In genomic region chr9:42320616-42321015, GRCm38 (mm10) we compare ENCODE assay signal across 28 mouse cellular contexts. TPM values are rescaled to one million over a fixed set of nuclear protein-coding genes. Genes with fewer than 3 reads are reported as not detected.
DNase-seq lines count a peak whose midpoint lies in the region; ATAC-seq and TF ChIP-seq lines count a peak whose summit lies in the region.
"Had no signal": no experiment of that assay in that cellular context is flagged by ENCODE, and none has a peak within 500 bp of the region (broad histone marks: within the 10 kb centered on the region; RNA-seq: fewer than 3 reads in every experiment).

No protein-coding gene starts in this region.

- no peak for DNase-seq in hindbrain, postnatal 0 days (ENCODE audit: low spot score)
- no peak for DNase-seq in liver, postnatal 0 days
- DNase-seq in ES-CJ7 (ENCODE audit: low read depth, low spot score) = peak; percentile 34
- no peak for DNase-seq in cerebellum, postnatal 4 days (ENCODE audit: low spot score in 2 of 2)
- DNase-seq: adrenal gland, adult 2 months; B cell, adult 2 months; cerebellum, adult 18-20 months; cerebellum, postnatal 25 days; gastrocnemius, postnatal 14 days; heart, adult 18-20 months; kidney, adult 8-10 months; kidney, postnatal 10 days; layer of hippocampus, postnatal 36 days; lung, adult 18-20 months; right cerebral cortex, adult 18-20 months; right cerebral cortex, postnatal 4 days; thymus, adult 2 months; thymus, postnatal 4 days had no signal

- ATAC-seq in hindbrain, postnatal 0 days = no peak
- ATAC-seq in hindbrain, embryonic 13.5 days (ENCODE audit: low FRiP score) = no peak
- ATAC-seq in liver, postnatal 0 days = no peak
- ATAC-seq in liver, embryonic 12.5 days = no peak
- ATAC-seq: forebrain, embryonic 15.5 days; midbrain, embryonic 15.5 days had no signal

- no peak overlapping the region for H3K4me2 ChIP-seq in hindbrain, postnatal 0 days (ENCODE audit: low read depth, low read length)
- no peak overlapping the region for H3K4me2 ChIP-seq in hindbrain, embryonic 13.5 days
- no peak overlapping the region for H3K4me2 ChIP-seq in liver, postnatal 0 days (ENCODE audit: low read depth, low read length)
- H3K4me2 ChIP-seq in liver, embryonic 12.5 days = no peak overlapping the region
- H3K4me2 ChIP-seq: forebrain, embryonic 15.5 days; hindbrain, embryonic 14.5 days; limb, embryonic 15.5 days; midbrain, embryonic 15.5 days; neural tube, embryonic 15.5 days had no signal

- H3K4me3 ChIP-seq in hindbrain, postnatal 0 days (ENCODE audit: low read length) = no peak overlapping the region
- no peak overlapping the region for H3K4me3 ChIP-seq in hindbrain, embryonic 13.5 days
- no peak overlapping the region for H3K4me3 ChIP-seq in liver, postnatal 0 days (ENCODE audit: low read depth, low read length)
- no peak overlapping the region for H3K4me3 ChIP-seq in liver, embryonic 12.5 days
- H3K4me3 ChIP-seq in E14TG2a.4 (replicated peaks; ENCODE audit: low read length) = no peak overlapping the region
- H3K4me3 ChIP-seq: forebrain, embryonic 15.5 days; limb, embryonic 15.5 days; midbrain, embryonic 15.5 days; myocyte; neural tube, embryonic 15.5 days had no signal

- peak; percentile 24; the same call in 1 of the 2 replicates for TF ChIP-seq CTCF in hindbrain, postnatal 0 days (IDR thresholded peaks at IDR 0.05; ENCODE audit: low read depth)
- TF ChIP-seq CTCF in liver, postnatal 0 days (IDR thresholded peaks at IDR 0.05; ENCODE audit: low read depth) = peak; percentile 22; the same call in 1 of the 2 replicates
- TF ChIP-seq CTCF in E14TG2a.4 (conservative IDR thresholded peaks at IDR 0.05; ENCODE audit: low read length) = peak; percentile 45

- H3K27ac ChIP-seq in hindbrain, postnatal 0 days = no peak overlapping the region
- no peak overlapping the region for H3K27ac ChIP-seq in hindbrain, embryonic 13.5 days
- H3K27ac ChIP-seq in liver, postnatal 0 days (ENCODE audit: low read depth) = no peak overlapping the region
- H3K27ac ChIP-seq in liver, embryonic 12.5 days = no peak overlapping the region
- H3K27ac ChIP-seq: forebrain, embryonic 15.5 days; hindbrain, embryonic 14.5 days; limb, embryonic 15.5 days; midbrain, embryonic 15.5 days had no signal

- no peak overlapping the region for H3K9ac ChIP-seq in hindbrain, postnatal 0 days (replicated peaks; ENCODE audit: low read length)
- H3K9ac ChIP-seq in hindbrain, embryonic 13.5 days = no peak overlapping the region
- no peak overlapping the region for H3K9ac ChIP-seq in liver, postnatal 0 days (replicated peaks)
- H3K9ac ChIP-seq in liver, embryonic 12.5 days = no peak overlapping the region
- H3K9ac ChIP-seq: forebrain, embryonic 15.5 days; hindbrain, embryonic 14.5 days; limb, embryonic 15.5 days; midbrain, embryonic 15.5 days; neural tube, embryonic 15.5 days had no signal

- 93% methylated on average over 7 of the region's 7 CpGs for WGBS in hindbrain, postnatal 0 days
- 95% methylated on average over 7 of the region's 7 CpGs for WGBS in hindbrain, embryonic 13.5 days
- WGBS in liver, postnatal 0 days (ENCODE audit: insufficient replicate concordance) = 83% methylated on average over 7 of the region's 7 CpGs
- WGBS in liver, embryonic 12.5 days (ENCODE audit: insufficient replicate concordance) = 82% methylated on average over 7 of the region's 7 CpGs

- H3K36me3 ChIP-seq in hindbrain, postnatal 0 days (ENCODE audit: insufficient read depth, low read length) = no peaks in the 10 kb centered on the region
- no peaks in the 10 kb centered on the region for H3K36me3 ChIP-seq in hindbrain, embryonic 13.5 days
- no peaks in the 10 kb centered on the region for H3K36me3 ChIP-seq in liver, postnatal 0 days (replicated peaks; ENCODE audit: insufficient read depth, low read length)
- H3K36me3 ChIP-seq in liver, embryonic 12.5 days = no peaks in the 10 kb centered on the region
- H3K36me3 ChIP-seq in E14TG2a.4 (ENCODE audit: insufficient read depth, low read length) = no peaks in the 10 kb centered on the region
- H3K36me3 ChIP-seq: forebrain, embryonic 15.5 days; limb, embryonic 15.5 days; midbrain, embryonic 15.5 days; neural tube, embryonic 15.5 days had no signal

- no peak for TF ChIP-seq EP300 in liver, postnatal 0 days (IDR thresholded peaks at IDR 0.05; ENCODE audit: low read depth)

- H3K9me3 ChIP-seq in hindbrain, postnatal 0 days (ENCODE audit: low read length) = no peaks in the 10 kb centered on the region
- H3K9me3 ChIP-seq in hindbrain, embryonic 13.5 days = no peaks in the 10 kb centered on the region
- H3K9me3 ChIP-seq in liver, postnatal 0 days (ENCODE audit: low read length) = no peaks in the 10 kb centered on the region
- no peaks in the 10 kb centered on the region for H3K9me3 ChIP-seq in liver, embryonic 12.5 days (replicated peaks)
- peaks cover 11% of the 10 kb centered on the region for H3K9me3 ChIP-seq in E14TG2a.4 (ENCODE audit: low read length)
- H3K9me3 ChIP-seq: forebrain, embryonic 15.5 days; limb, embryonic 15.5 days; midbrain, embryonic 15.5 days; neural tube, embryonic 15.5 days had no signal

- no peaks in the 10 kb centered on the region for H3K27me3 ChIP-seq in hindbrain, postnatal 0 days (ENCODE audit: insufficient read depth, low read length)
- H3K27me3 ChIP-seq in hindbrain, embryonic 13.5 days = 0 out of 2 replicates have a peak, but pooled peaks cover 10% of the 10 kb centered on the region
- H3K27me3 ChIP-seq in liver, postnatal 0 days (ENCODE audit: insufficient read depth, low read length) = peaks cover 7% of the 10 kb centered on the region; the same call in 1 of the 2 replicates
- H3K27me3 ChIP-seq in liver, embryonic 12.5 days (replicated peaks) = peaks cover 11% of the 10 kb centered on the region
- H3K27me3 ChIP-seq in E14TG2a.4 (ENCODE audit: insufficient read depth, low read length) = 0 out of 2 replicates have a peak, but pooled peaks cover 3% of the 10 kb centered on the region
- H3K27me3 ChIP-seq: CH12.LX; midbrain, embryonic 15.5 days had no signal

- no peaks in the 10 kb centered on the region for H3K4me1 ChIP-seq in hindbrain, postnatal 0 days (ENCODE audit: insufficient read depth, low read length)
- H3K4me1 ChIP-seq in hindbrain, embryonic 13.5 days (replicated peaks) = peaks cover 5% of the 10 kb centered on the region; the same call in 1 of the 2 replicates
- H3K4me1 ChIP-seq in liver, postnatal 0 days (ENCODE audit: insufficient read depth) = no peaks in the 10 kb centered on the region
- H3K4me1 ChIP-seq in liver, embryonic 12.5 days = no peaks in the 10 kb centered on the region
- H3K4me1 ChIP-seq in E14TG2a.4 (replicated peaks; ENCODE audit: low read depth, low read length) = no peaks in the 10 kb centered on the region
- H3K4me1 ChIP-seq: forebrain, embryonic 15.5 days; midbrain, embryonic 15.5 days; neural tube, embryonic 15.5 days had no signal

RNA-seq across cellular contexts. Expression of gene Sc5d, which starts 56.6 kb away (rescaled TPM):
- total RNA-seq in hindbrain, postnatal 0 days (2014; rRNA removed) = 54.6 and 57.0 TPM in 2 replicates
- polyA plus RNA-seq in hindbrain, postnatal 0 days (2015; fragmentation: Nextera tagmentation; extraction: Ambion mirVana) = 69.1 and 71.9 TPM in 2 replicates
- 63.0 and 72.2 TPM in 2 replicates for polyA plus RNA-seq in hindbrain, embryonic 13.5 days (2015; fragmentation: Nextera tagmentation; extraction: Ambion mirVana)
- 146 and 151 TPM in 2 replicates for polyA plus RNA-seq in liver, postnatal 0 days (2015; fragmentation: Nextera tagmentation; extraction: Ambion mirVana)
- polyA plus RNA-seq in liver, embryonic 12.5 days (2016; fragmentation: Nextera tagmentation; extraction: Ambion mirVana) = 60.9 and 64.8 TPM in 2 replicates
